Mouse (Mus musculus) stomach, embryonic 16.5 days (tissue): Measurements from ENCODE around the gene Trp63. TPM values are rescaled to one million over a fixed set of nuclear protein-coding genes. Genes with fewer than 3 reads are reported as not detected.

Experiments used
- ATAC-seq: fragments of 200-750 bp; cut with Nextera tagmentation; 2 replicates; pipeline ENCODE4 v1.8.0; 2017; ENCODE audit warnings: moderate number of reproducible peaks, moderate TSS enrichment; ENCODE audit not compliant: insufficient read depth, low FRiP score
- H3K27ac ChIP-seq: fragments of 300-500 bp; sonication (generic); 2 replicates; pipeline ENCODE4 v1.5.1; 2014; ENCODE audit warnings: low read length
- H3K27me3 ChIP-seq: fragments of 300-500 bp; sonication (generic); 2 replicates; pipeline ENCODE4 v1.6.1; 2014; ENCODE audit warnings: low read length, control low read depth, mixed read lengths; ENCODE audit not compliant: control insufficient read depth, insufficient read depth
- H3K36me3 ChIP-seq: fragments of 300-500 bp; sonication (generic); 2 replicates; pipeline ENCODE4 v1.6.1; 2014; ENCODE audit warnings: low read length; ENCODE audit not compliant: control insufficient read depth, insufficient read depth
- H3K4me1 ChIP-seq: fragments of 300-500 bp; sonication (generic); 2 replicates; pipeline ENCODE4 v1.6.1; 2014; ENCODE audit warnings: low read length, control low read depth, mixed read lengths; ENCODE audit not compliant: control insufficient read depth, insufficient read depth
- H3K4me2 ChIP-seq: fragments of 300-500 bp; sonication (generic); 2 replicates; pipeline ENCODE4 v1.6.1; 2014; ENCODE audit warnings: low read depth, low read length, mixed read lengths
- H3K4me3 ChIP-seq: fragments of 300-500 bp; sonication (generic); replicated peaks from 2 replicates; pipeline ENCODE4 v1.5.1; 2014; ENCODE audit warnings: mild to moderate bottlenecking, low read length
- H3K9ac ChIP-seq: fragments of 300-500 bp; sonication (generic); 2 replicates; pipeline ENCODE4 v1.6.1; 2014; ENCODE audit warnings: low read length
- H3K9me3 ChIP-seq: fragments of 300-500 bp; sonication (generic); replicated peaks from 2 replicates; pipeline ENCODE4 v1.6.1; 2016; ENCODE audit warnings: low read length, control low read depth; ENCODE audit not compliant: control insufficient read depth
- WGBS: fragments of 180-500 bp; shearing (Covaris S2); extraction: QIAGEN DNeasy Blood & Tissue Kit; methylation state at CpG from one replicate; pipeline ENCODE4 v1.1.7; 2014; 5-methylcytosine and 5-hydroxymethylcytosine counted together
- polyA plus RNA-seq: library from polyadenylated mRNA; unstranded; fragments of >200 nt; fragmentation: Nextera tagmentation; extraction: Ambion mirVana; gene quantifications from 2 replicates; pipeline ENCODE4 v1.2.1, GENCODE M21; 2015

Trp63 gene
- polyA plus RNA-seq, 1 experiment from 2014 or later = 42.5 TPM

DNA sequence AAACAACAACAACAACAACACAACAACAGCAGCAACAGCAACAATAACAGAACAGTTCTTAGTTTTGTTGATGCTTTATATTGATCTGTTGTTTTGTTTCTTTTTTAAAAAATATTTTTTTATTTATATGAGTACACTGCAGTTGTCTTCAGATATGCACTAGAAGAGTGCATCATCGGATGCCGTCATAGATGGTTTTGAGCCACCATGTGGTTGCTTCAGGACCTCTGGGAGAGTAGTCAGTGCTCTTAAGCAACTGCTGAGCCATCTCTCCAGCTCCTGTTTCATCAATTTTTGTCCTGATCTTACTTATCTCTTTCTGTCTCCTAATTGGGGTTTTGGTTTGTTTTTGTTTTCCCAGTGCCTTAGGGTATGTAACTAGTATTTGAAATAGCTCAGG lies 17.7 kb downstream of the Trp63 start:
- Histone ChIP-seq H3K4me3 (no peak overlapping the region), H3K9me3 (no peaks in the 10 kb centered on the region), H3K27ac (no peak overlapping the region), H3K9ac (no peak overlapping the region), H3K27me3 (no peaks in the 10 kb centered on the region), H3K36me3 (no peaks in the 10 kb centered on the region), H3K4me2 (no peak overlapping the region), H3K4me1 (no peaks in the 10 kb centered on the region)
- ATAC-seq = no peak
- WGBS = 87% methylated on average over 2 of the region's 2 CpGs

DNA sequence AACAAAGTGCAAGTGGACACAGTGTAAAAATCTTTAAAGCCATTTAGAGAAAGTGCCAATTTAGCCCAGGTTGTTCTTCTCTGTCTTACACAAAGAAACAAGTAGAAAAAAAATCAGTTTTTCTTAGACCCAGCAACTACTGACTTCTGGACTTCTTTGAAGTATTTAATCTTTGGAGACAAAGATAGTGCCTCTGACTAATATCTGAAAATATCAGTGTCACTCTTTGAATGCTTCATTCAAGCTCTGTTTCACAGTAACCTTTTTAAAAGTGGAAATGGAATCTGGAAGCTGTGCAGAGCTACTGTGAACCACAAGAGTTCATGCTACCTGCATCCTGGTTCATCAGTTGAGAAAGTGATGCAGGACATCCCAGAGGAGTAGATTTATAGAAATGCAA lies 22.7 kb downstream of the Trp63 start:
- H3K27ac ChIP-seq = no peak overlapping the region
- H3K4me2 ChIP-seq = no peak overlapping the region
- no peak overlapping the region for H3K4me3 ChIP-seq
- H3K9me3 ChIP-seq = no peaks in the 10 kb centered on the region
- H3K36me3 ChIP-seq = no peaks in the 10 kb centered on the region
- no peak overlapping the region for H3K9ac ChIP-seq
- H3K27me3 ChIP-seq = no peaks in the 10 kb centered on the region
- no peaks in the 10 kb centered on the region for H3K4me1 ChIP-seq
- no peak for ATAC-seq

GRCm38 (mm10) chr16:25715790-25716189 lies 32.2 kb downstream of the Trp63 start:
- no peaks in the 10 kb centered on the region for H3K36me3 ChIP-seq
- WGBS = 94% methylated on average over 3 of the region's 3 CpGs
- H3K9ac ChIP-seq = no peak overlapping the region
- H3K4me1 ChIP-seq = no peaks in the 10 kb centered on the region
- H3K27me3 ChIP-seq = no peaks in the 10 kb centered on the region
- H3K9me3 ChIP-seq = no peaks in the 10 kb centered on the region
- H3K27ac ChIP-seq = no peak overlapping the region
- no peak overlapping the region for H3K4me2 ChIP-seq
- H3K4me3 ChIP-seq = no peak overlapping the region
- ATAC-seq = no peak

DNA sequence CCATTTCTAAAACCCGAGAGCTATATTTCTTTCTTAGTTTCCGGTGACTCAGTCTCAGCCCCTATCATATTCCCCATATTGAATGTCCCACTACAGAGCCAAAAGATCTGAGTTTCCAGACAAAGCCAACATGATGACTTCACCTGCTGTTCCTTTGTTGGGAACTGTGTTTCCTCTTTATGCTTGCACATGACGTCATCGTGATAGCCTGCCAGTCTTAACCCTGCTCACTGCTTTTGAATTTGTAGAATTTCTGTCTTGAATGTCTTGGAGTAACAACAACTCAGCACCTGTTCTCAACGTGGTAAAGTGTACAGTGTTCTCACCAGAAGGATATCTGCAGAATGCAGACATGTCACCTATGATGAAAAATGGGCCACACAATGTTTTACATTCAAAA lies 39.6 kb downstream of the Trp63 start:
- 67% methylated on average over 5 of the region's 5 CpGs for WGBS
- ATAC-seq = no peak
- no peak overlapping the region for H3K27ac ChIP-seq
- no peak overlapping the region for H3K4me2 ChIP-seq
- H3K4me3 ChIP-seq = no peak overlapping the region
- no peaks in the 10 kb centered on the region for H3K36me3 ChIP-seq
- no peaks in the 10 kb centered on the region for H3K27me3 ChIP-seq
- H3K9ac ChIP-seq = no peak overlapping the region
- no peaks in the 10 kb centered on the region for H3K4me1 ChIP-seq
- H3K9me3 ChIP-seq = no peaks in the 10 kb centered on the region

DNA sequence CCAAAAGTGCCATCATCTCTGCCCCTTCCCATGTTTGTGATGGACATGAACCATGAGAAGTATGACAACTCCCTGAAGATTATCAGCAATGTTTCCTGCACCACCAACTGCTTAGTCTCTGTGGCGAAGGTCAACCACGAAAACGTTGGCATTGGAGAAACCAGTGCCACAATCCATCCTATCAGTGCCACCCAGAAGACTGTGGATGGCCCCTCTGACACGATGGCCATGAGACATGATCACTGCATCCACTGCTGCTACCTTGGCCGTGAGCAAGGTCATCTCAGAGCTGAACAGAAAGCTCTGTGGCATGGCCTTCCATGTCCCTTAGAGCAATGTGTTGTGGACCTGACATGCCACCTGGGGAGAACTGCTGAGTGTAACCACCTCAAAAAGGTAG lies 43.4 kb downstream of the Trp63 start:
- 93% methylated on average over 5 of the region's 5 CpGs for WGBS
- ATAC-seq = no peak

GRCm38 (mm10) chr16:25727957-25728506 lies 44.5 kb downstream of the Trp63 start:
- H3K36me3 ChIP-seq = no peaks in the 10 kb centered on the region
- no peak for ATAC-seq

More for the DNA sequence above, 43.4 kb downstream of the Trp63 start:
- H3K4me3 ChIP-seq = no peak overlapping the region
- no peaks in the 10 kb centered on the region for H3K36me3 ChIP-seq
- no peaks in the 10 kb centered on the region for H3K9me3 ChIP-seq
- no peak overlapping the region for H3K9ac ChIP-seq
- H3K4me1 ChIP-seq = no peaks in the 10 kb centered on the region
- H3K27ac ChIP-seq = no peak overlapping the region
- no peaks in the 10 kb centered on the region for H3K27me3 ChIP-seq
- no peak overlapping the region for H3K4me2 ChIP-seq

DNA sequence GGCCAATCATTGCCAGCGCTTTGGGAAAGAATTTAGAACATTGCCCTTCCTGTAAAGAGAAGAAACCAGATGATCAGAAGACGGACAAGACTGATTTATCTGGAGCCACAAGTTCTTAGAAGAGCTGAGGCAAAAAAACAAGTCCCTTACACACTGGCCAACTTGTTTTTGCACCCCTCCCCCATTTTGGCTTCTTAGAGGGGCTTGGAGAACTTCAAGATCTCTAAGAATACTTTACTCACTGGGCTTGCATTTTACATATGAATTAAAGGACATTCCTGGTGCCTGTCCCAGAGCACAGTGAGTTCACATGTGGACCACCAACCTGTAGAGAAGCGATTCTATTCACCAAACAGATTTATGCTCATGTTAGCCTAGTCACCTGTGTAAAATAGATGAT lies 53.3 kb downstream of the Trp63 start:
- no peak overlapping the region for H3K4me3 ChIP-seq
- H3K9ac ChIP-seq = no peak overlapping the region
- no peaks in the 10 kb centered on the region for H3K36me3 ChIP-seq
- H3K27ac ChIP-seq = no peak overlapping the region
- H3K9me3 ChIP-seq = no peaks in the 10 kb centered on the region
- H3K4me2 ChIP-seq = no peak overlapping the region
- ATAC-seq = no peak
- WGBS = 77% methylated on average over 3 of the region's 3 CpGs
- H3K4me1 ChIP-seq = no peaks in the 10 kb centered on the region
- H3K27me3 ChIP-seq = no peaks in the 10 kb centered on the region

More at GRCm38 (mm10) chr16:25727957-25728506, 44.5 kb downstream of the Trp63 start:
- H3K9ac ChIP-seq = no peak overlapping the region
- H3K27ac ChIP-seq = no peak overlapping the region
- WGBS = 43% methylated on average over 7 of the region's 7 CpGs
- H3K9me3 ChIP-seq = no peaks in the 10 kb centered on the region
- no peak overlapping the region for H3K4me2 ChIP-seq
- H3K4me3 ChIP-seq = no peak overlapping the region
- no peaks in the 10 kb centered on the region for H3K27me3 ChIP-seq
- no peaks in the 10 kb centered on the region for H3K4me1 ChIP-seq

GRCm38 (mm10) chr16:25737623-25738050 lies 54.1 kb downstream of the Trp63 start:
- Histone ChIP-seq H3K4me2 (no peak overlapping the region), H3K4me3 (no peak overlapping the region), H3K9me3 (no peaks in the 10 kb centered on the region), H3K4me1 (no peaks in the 10 kb centered on the region), H3K27me3 (no peaks in the 10 kb centered on the region), H3K9ac (no peak overlapping the region), H3K27ac (no peak overlapping the region), H3K36me3 (no peaks in the 10 kb centered on the region)
- no peak for ATAC-seq
- WGBS = 74% methylated on average over 6 of the region's 6 CpGs

GRCm38 (mm10) chr16:25746807-25747206 lies 63.2 kb downstream of the Trp63 start:
- no peak overlapping the region for H3K9ac ChIP-seq
- 16% methylated on average over 3 of the region's 3 CpGs for WGBS
- 0 out of 2 replicates have a peak overlapping the region, but pooled peaks have one; percentile 21 for H3K4me2 ChIP-seq
- no peaks in the 10 kb centered on the region for H3K4me1 ChIP-seq
- H3K27ac ChIP-seq = no peak overlapping the region
- peak; percentile 77 for ATAC-seq
- no peaks in the 10 kb centered on the region for H3K27me3 ChIP-seq
- H3K36me3 ChIP-seq = no peaks in the 10 kb centered on the region
- H3K4me3 ChIP-seq = no peak overlapping the region
- no peaks in the 10 kb centered on the region for H3K9me3 ChIP-seq

GRCm38 (mm10) chr16:25751866-25752265 lies 68.3 kb downstream of the Trp63 start:
- no peak for ATAC-seq
- no peak overlapping the region for H3K9ac ChIP-seq
- no peak overlapping the region for H3K4me2 ChIP-seq
- H3K9me3 ChIP-seq = no peaks in the 10 kb centered on the region
- H3K36me3 ChIP-seq = no peaks in the 10 kb centered on the region
- no peaks in the 10 kb centered on the region for H3K27me3 ChIP-seq
- H3K4me3 ChIP-seq = no peak overlapping the region
- 85% methylated on average over 11 of the region's 11 CpGs for WGBS
- H3K4me1 ChIP-seq = no peaks in the 10 kb centered on the region
- no peak overlapping the region for H3K27ac ChIP-seq
